Mouse (Mus musculus): Measurements from ENCODE around the gene Aldh1a1. TPM values are rescaled to one million over a fixed set of nuclear protein-coding genes. Genes with fewer than 3 reads are reported as not detected.
"Not testable (repeated sequence)": the region's sequence is repeated elsewhere in the genome, so short reads cannot be mapped to it uniquely, and the experiment has no call there.

Aldh1a1 gene
- polyA plus RNA-seq, 1 experiment from 2014 or later: 0.12 TPM

DNA sequence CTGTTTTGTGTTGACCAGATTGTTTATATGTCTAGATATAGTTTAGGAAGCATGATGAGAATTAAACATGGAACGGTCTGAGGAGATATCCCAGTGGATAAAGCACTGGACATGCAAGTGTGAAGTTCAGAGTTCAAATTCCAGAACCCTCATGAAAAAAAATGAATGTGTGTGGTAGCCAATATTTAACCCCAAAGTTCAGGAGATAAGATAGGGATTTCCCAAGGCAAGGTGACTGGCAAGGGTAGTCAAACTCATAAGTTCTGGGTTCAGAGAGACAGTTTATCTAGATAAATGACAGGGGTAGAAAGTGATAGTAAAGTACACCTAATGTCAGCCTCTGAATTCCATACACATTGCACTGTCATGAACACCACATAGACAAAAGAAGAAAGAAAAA is 138.5 kb downstream of the Aldh1a1 start:
- H3K9me3 ChIP-seq: no peaks in the 10 kb centered on the region
- no peak overlapping the region for H3K4me3 ChIP-seq
- no peaks in the 10 kb centered on the region for H3K27me3 ChIP-seq (ENCODE audit: insufficient read depth, poor library complexity, severe bottlenecking)
- H3K36me3 ChIP-seq: no peaks in the 10 kb centered on the region
- no peak for DNase-seq (ENCODE audit: low spot score)
- 90% methylated on average over 1 of the region's 1 CpGs for WGBS
- H3K4me1 ChIP-seq (replicated peaks): peaks cover 6% of the 10 kb centered on the region; the same call in 1 of the 2 replicates
- no peak overlapping the region for H3K27ac ChIP-seq

DNA sequence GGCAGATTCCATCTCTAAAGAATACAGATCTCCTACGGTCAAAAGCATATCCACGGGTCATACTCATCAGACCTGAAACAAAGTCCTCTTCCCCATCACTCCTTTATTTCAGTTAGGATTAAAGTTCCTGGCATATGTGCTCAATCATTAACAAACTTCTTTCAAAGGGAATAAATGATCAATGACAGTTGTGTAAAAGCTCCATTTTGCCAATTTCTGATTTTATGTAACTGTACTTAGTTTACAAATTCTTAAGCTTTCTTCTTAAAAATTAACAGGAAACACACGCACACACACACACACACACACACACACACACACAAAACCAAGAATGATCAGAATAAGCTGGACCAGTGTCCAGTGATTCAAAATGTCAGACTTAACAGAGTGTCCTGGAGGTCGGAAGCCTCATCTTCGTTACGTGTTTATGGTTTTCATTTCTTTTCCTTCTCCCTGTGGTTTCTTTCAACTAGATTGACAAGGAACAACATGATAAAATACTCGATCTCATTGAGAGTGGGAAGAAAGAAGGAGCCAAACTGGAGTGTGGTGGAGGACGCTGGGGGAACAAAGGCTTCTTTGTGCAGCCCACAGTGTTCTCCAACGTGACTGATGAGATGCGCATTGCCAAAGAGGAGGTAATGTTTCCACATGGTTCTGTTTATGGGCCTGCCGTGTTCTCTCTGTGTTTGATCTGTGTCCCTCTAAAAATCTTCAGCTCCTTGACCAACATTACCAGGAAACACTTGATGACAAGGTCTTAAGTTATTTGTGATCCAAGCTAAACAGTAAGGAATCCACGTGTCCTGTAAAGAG is 141.6 kb downstream of the Aldh1a1 start:
- Histone ChIP-seq H3K27ac (peak overlapping the region; percentile 56; the same call in 1 of the 2 replicates), H3K4me1 (replicated peaks) (peaks cover 6% of the 10 kb centered on the region; the same call in 1 of the 2 replicates)
- WGBS: 43% methylated on average over 12 of the region's 12 CpGs

DNA sequence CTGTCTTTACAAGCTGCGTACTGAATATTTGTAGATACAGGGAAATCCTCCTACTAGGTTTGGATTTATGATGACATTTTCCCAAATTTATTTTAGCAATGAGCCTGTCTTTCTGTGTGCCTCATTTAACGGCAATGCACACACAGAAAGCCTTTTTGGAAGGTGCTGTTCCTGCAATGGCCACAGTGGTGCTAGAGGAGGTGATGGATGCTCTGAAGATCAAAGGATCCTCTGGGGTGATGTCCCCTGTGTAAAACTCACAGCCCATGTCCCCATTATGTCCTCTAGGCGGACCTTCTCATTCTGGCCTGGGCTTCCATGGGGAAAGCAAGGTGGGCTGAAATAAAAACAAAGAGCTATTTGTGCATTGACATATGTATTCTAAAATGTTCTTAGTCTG is 151.8 kb downstream of the Aldh1a1 start:
- Histone ChIP-seq H3K9me3 (no peaks in the 10 kb centered on the region), H3K36me3 (no peaks in the 10 kb centered on the region), H3K4me1 (replicated peaks) (no peaks in the 10 kb centered on the region), H3K4me3 (no peak overlapping the region), H3K27me3 (ENCODE audit: insufficient read depth, poor library complexity, severe bottlenecking) (no peaks in the 10 kb centered on the region), H3K27ac (no peak overlapping the region)
- no peak for DNase-seq (ENCODE audit: low spot score)
- 71% methylated on average over 3 of the region's 3 CpGs for WGBS

More for the DNA sequence above, 141.6 kb downstream of the Aldh1a1 start:
- Histone ChIP-seq H3K4me3 (no peak overlapping the region), H3K36me3 (no peaks in the 10 kb centered on the region), H3K27me3 (ENCODE audit: insufficient read depth, poor library complexity, severe bottlenecking) (no peaks in the 10 kb centered on the region), H3K9me3 (no peaks in the 10 kb centered on the region)
- DNase-seq (ENCODE audit: low spot score): peak; percentile 46

DNA sequence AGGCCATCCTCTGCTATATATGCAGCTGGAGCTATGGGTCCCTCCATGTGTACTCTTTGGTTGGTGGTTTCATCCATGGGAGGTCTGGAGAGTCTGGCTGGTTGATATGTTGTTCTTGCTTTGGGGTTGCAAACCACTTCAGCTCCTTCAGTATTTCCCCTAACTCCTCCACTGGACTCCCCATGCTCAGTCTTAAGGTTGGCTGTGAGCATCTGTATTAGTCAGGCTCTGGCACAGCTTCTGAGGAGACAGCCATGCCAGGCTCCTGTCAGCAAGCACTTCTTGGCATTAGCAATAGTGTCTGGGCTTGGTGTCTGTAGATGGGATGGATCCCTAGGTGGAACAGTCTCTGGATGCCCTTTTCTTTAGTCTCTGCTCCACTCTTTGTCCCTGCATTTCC is 155.0 kb downstream of the Aldh1a1 start:
- not testable (repeated sequence) for H3K4me1 ChIP-seq (replicated peaks); H3K9me3 ChIP-seq; H3K36me3 ChIP-seq; H3K4me3 ChIP-seq; H3K27me3 ChIP-seq (ENCODE audit: insufficient read depth, poor library complexity, severe bottlenecking); H3K27ac ChIP-seq; DNase-seq (ENCODE audit: low spot score)

DNA sequence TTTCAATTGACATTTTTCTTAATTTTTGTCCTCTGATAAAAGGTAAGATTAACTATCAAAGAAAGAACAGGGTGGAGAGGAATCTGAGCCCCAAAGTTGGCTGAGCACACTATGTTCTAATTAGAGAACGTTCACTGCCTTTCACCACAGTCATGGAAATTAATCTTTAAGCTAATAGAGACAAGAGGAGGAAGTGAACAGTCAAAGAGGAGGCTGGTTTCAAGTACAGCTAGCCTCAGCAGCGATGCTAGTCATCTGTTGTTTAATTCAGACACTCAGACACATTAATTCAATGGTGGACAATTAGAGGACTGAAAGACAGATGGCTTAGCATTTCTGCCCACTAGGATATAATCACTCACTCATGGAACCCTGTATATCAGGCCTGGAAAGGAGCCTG is 157.5 kb downstream of the Aldh1a1 start:
- H3K36me3 ChIP-seq: no peaks in the 10 kb centered on the region
- H3K4me1 ChIP-seq (replicated peaks): no peaks in the 10 kb centered on the region
- DNase-seq (ENCODE audit: low spot score): no peak
- no peaks in the 10 kb centered on the region for H3K27me3 ChIP-seq (ENCODE audit: insufficient read depth, poor library complexity, severe bottlenecking)
- 45% methylated on average over 2 of the region's 2 CpGs for WGBS
- H3K27ac ChIP-seq: no peak overlapping the region
- H3K9me3 ChIP-seq: no peaks in the 10 kb centered on the region
- H3K4me3 ChIP-seq: no peak overlapping the region

DNA sequence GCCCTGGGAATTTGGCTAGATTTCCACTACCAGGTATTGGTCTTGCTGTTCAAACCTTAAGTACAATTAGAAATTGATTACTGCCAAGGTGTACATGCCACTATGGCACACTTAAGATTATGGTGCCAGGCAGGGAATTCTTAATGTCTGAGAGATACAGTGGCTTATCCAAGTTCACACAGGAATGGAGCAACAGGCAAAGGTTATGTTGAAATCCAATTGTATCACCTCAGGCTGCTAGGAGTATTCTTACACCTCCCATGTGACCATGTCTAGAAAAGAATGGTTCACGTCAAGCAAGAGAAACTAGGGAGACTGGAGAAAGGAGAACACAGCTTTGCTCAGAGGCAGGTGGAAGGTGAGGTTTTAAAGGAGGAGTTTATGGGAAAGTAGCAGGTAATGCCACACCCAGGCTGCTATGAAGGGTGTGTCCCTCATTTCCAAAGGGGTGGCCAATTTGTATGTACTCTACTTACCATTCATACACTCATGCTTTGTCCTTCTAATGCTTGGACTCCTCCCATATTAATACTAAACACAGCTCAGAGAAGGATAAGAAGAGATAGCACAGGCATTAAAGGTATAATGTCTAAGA is 160.7 kb downstream of the Aldh1a1 start:
- 89% methylated on average over 1 of the region's 1 CpGs for WGBS
- no peaks in the 10 kb centered on the region for H3K9me3 ChIP-seq
- H3K36me3 ChIP-seq: no peaks in the 10 kb centered on the region
- DNase-seq (ENCODE audit: low spot score): no peak
- H3K27me3 ChIP-seq (ENCODE audit: insufficient read depth, poor library complexity, severe bottlenecking): no peaks in the 10 kb centered on the region
- H3K27ac ChIP-seq: no peak overlapping the region
- no peaks in the 10 kb centered on the region for H3K4me1 ChIP-seq (replicated peaks)
- H3K4me3 ChIP-seq: no peak overlapping the region

DNA sequence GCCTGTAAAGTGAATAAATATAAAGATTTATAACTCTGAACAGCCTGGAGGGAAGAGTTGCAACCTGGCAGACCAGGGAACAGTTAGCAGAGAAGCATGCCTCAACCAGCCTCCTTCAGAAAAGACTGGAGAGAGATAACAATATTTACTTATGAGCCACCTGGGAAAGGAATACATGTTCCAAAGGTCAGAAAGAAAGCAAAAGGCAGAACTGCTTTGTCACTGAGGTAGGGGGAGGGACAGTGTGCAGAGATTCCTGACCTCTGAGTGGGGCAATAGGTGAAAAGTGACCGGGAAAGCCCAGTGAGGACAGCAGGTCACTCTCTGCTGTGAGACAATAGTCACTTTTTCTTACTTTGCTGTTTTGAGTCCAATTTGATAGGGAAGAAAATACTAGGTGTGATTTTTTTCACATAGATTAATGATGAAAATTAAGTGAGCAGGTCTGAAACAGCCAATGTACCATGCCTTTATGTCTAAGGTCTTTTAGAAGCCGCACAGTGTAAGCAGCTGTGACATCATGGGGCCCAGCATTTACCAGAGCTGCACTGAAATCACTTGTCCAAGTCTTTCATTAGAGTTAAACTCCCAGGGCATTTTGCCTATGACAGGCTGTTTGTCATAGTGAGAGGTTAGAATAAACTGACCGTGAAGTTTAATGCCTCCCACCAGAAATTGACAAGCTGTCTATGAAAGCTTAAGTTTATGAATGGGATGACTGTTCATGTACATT is 161.8 kb downstream of the Aldh1a1 start:
- Histone ChIP-seq H3K27me3 (ENCODE audit: insufficient read depth, poor library complexity, severe bottlenecking) (no peaks in the 10 kb centered on the region), H3K9me3 (no peaks in the 10 kb centered on the region), H3K4me3 (no peak overlapping the region), H3K4me1 (replicated peaks) (no peaks in the 10 kb centered on the region), H3K27ac (no peak overlapping the region), H3K36me3 (no peaks in the 10 kb centered on the region)
- 75% methylated on average over 3 of the region's 3 CpGs for WGBS
- no peak for DNase-seq (ENCODE audit: low spot score)

DNA sequence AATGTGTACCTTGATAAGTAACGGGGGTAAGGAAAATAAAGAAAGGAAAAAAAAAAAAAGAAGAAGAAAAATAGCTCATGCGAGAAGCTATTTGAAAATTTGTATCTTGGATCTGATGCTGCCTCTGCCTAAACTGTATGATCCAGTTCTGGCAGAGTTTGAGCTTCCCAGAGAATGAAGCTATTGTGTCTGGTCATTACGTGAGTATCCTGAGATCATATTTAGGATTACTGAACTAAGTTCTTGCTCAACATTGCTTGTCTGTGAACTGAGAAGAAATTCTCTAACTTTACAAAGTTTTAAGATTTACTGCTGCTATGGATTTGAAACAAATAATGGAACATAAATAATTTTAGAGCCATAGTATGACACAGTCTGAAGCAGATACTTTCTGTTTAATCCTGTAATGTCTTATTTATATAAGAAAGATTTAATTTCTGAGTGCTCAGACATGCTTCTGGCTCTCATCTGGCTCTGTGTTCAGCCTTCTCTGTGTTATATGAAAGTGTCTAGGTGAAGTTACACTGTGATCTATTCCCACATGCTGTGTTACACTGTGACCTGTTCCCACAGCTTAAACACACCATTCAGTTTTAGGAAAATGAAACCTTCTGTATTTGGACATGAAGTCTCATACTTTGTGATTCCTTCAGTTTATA is 185.3 kb downstream of the Aldh1a1 start:
- no peak overlapping the region for H3K4me3 ChIP-seq
- H3K9me3 ChIP-seq: no peaks in the 10 kb centered on the region
- no peak for DNase-seq (ENCODE audit: low spot score)
- H3K4me1 ChIP-seq (replicated peaks): no peaks in the 10 kb centered on the region
- H3K36me3 ChIP-seq: no peaks in the 10 kb centered on the region
- WGBS: 86% methylated on average over 3 of the region's 3 CpGs
- no peak overlapping the region for H3K27ac ChIP-seq
- H3K27me3 ChIP-seq (ENCODE audit: insufficient read depth, poor library complexity, severe bottlenecking): no peaks in the 10 kb centered on the region

Other genes with a start within 250 kb of the Aldh1a1 start
- 1.4 and 4.6 TPM in 2 replicates for gene Anxa1, start 101.8 kb upstream of the Aldh1a1 start, polyA plus RNA-seq (2016; fragmentation: Nextera tagmentation; extraction: Ambion mirVana)
- 0.77 and 1.1 TPM in 2 replicates for gene Aldh1a7, start 234.8 kb downstream of the Aldh1a1 start, polyA plus RNA-seq (2016; fragmentation: Nextera tagmentation; extraction: Ambion mirVana)